Mouse (Mus musculus) layer of hippocampus, postnatal 36 days (tissue): ENCODE results near the gene Mrpl28. TPM values are rescaled to one million over a fixed set of nuclear protein-coding genes. Genes with fewer than 3 reads are reported as not detected.
A peak's percentile ranks its signal among the peaks of the same experiment; 100 is the strongest.
"Not testable (repeated sequence)": the region's sequence is repeated elsewhere in the genome, so short reads cannot be mapped to it uniquely, and the experiment has no call there.

Experiments
- DNase-seq, 2 experiments: peaks; one replicate each; pipeline ENCODE4 v3.0.0; 2022
- total RNA-seq, 2 experiments: library from RNA; stranded (reverse); gene quantifications; 2 replicates each; pipeline ENCODE4 v1.2.3; 2021

Gene Mrpl28
- 10 to 100 TPM; 64.5 to 66.3 TPM for total RNA-seq

- DNase-seq: peak; percentile 83 to 84
These were observed at the start of gene Mrpl28 for GRCm38 (mm10) chr17:26123267-26123684. Gene Mrpl28 (plus strand): TSS chr17:26123500.

DNA sequence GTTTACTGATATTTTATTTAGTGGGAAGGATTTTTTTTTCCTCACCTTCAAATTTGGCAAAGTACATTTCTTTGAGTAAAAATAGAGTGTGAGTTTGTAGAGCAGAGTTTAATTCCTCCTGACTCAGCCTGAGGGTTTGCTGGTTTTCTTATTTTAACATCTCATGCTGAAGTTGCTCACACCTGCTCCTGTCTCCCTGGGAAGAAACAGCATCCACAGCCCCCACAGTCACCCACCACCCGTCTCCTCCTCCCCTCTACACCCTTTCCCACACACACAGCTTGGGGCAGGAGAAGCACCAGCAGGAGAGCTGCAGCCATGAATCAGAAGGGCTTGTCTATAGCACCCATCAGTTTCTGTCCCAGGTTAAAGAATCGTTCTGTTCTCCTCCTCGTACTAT is 48.1 kb upstream of the Mrpl28 start:
- DNase-seq: no peak

DNA sequence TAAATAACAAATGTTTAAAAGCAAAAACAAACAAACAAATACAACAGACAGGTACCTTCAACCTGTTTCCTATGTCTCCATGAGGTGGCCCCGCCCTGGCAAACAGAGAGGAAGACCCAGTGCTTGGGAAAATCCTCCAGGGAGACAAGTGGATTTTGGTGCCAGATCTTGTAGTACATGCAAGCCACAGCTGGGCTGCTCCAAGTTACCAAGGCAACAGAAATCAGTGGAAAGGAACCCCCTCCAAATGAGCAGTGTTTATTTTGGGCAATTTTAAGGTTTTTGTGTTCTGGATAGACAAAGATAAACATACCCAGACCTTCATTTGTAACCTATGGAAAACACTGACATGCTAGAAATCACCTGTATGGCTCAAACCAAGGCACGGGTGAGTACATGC is 44.4 kb upstream of the Mrpl28 start:
- DNase-seq: no peak

DNA sequence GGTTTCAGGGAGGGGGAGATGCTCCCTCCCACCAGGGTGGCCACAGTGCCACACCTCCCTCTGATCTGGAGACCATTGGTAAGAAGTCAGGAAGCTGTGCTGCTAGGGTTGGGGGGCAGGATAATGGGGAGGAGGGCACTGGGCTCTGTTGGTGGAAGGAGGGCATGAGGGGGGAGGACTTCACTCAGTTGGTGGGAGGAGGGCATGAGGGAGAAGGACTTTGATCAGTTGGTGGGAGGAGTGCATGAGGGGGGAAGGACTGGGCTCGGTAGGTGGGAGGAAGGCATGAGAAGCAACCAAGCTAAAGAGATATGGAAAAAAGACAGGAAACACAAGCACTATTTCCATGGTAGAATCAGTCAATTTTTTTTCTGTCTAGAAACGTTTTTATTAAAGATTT is 42.4 kb upstream of the Mrpl28 start:
- no peak for DNase-seq

- DNase-seq: no peak
These were observed 36.2 kb upstream of the Mrpl28 start for GRCm38 (mm10) chr17:26087059-26087564.

DNA sequence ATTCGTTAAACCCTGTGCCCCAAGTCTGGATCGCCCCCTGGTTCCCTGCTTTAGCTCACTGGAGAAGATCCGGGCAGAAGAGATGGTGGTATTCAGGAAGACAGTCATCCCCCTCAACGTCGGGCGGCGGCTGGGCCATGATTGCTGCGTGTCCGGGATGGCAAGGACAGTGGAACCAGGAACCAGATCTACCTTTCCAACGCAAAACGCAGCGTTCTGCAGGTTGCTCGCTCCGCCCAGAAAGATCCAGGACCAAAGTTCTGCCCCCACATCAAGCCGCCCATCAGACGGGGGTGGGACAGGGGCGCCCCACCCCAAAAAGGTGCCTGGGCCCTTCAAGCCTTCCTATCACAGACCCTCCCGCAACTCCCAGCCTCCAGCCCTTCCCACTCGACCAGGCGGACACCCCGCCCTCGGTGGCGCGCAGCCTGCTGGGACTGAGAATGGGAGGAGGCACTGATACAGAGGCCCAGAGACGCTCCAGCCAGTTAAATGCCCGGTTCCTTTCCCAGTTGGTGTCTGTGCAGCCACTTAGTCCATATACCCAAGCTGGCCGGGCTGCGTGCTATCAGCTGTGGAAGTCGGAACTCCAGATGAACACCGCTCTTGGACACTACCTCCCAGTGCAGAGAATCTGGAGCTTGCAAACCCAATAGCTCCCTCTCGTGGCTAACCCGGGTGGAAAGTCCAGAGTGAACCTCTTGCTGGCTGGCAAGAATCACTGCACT is 33.2 kb upstream of the Mrpl28 start, which contains the start of gene Decr2:
Gene Decr2 (minus strand): TSS at position 433 of the 728 bp plus-strand sequence.
- peak; percentile 88 to 89 for DNase-seq

DNA sequence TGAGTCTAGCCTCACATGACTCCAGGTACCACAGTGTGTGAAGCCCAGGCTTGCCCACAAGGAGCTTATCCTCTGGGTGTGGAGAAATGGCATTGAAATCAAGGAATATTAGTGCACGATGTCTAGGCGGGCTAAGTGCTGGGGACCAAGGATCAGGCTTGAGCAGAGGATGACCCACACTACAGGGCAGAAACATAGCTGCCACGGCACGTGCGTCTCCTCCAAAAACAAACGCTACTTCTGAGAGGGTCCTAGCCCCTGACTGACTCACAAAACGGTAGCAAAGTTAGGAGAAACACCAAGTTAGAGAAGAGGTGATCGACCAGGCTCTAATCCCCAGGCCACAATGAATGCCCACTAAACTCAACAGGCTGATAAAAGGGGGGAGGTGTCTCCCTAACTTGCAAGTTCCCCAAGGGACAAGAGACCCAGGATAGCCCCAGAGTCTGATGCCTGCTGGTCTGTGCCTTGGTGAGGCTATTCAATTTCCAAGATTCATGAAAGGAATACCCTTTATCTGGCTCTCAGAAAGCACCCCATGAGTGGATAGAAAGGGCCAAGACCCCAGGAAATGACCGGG is 28.7 kb upstream of the Mrpl28 start:
- DNase-seq: no peak

DNA sequence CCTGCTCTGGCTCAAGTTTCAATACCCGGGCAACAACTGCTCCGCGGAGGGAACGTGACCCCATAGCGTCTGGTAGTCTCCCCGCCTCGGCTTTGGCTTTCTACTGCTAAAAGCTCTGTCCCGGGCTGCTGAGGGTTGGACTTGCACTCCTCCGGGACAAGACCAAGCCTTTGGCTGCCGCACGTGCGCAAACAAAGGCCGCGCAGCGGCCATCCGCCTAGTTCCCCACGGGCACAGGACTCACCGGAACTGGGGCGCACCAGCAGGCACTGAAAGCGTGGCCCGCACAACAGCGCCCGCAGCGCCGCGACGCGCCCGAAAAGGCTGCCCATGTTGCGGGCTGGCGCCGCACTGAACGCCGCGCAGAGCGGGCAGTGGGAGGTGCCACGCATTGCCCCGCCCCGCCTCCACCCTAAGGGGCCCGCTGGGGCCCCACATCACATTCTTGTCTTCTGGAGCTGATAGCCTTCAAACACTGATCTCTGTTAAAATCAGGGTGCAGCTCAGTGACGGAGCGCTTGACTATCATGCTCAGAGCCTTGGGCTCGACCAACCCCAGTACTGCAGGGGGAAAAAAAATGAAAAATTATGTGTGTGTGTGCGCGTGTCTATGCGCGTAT is 28.1 kb upstream of the Mrpl28 start, which contains the start of gene Nme4:
Gene Nme4 (minus strand): TSS at position 482 of the 620 bp plus-strand sequence.
- peak; percentile 65 to 68 for DNase-seq

DNA sequence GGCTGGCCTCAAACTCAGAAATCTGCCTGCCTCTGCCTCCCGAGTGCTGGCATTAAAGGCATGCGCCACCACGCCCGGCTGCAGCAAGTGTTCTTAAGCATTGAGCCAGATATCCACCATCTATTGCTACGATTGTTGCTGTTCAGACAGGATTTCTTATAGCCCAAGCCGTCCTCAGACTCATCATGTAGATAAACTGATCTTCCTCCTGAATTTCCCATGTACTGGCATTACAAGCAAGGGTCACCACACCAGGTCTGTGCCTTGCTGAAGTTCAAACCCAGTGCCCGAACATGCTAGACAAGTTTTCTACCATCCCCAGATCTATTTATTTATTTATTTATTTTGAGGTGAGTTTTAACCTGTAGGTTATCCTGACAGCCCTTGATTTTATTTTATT is 24.8 kb upstream of the Mrpl28 start:
- DNase-seq: no peak

- DNase-seq: not testable (repeated sequence)
These were observed 24.0 kb upstream of the Mrpl28 start for GRCm38 (mm10) chr17:26099316-26099715.

GRCm38 (mm10) chr17:26100166-26100565 is 23.1 kb upstream of the Mrpl28 start:
- DNase-seq: no peak

DNA sequence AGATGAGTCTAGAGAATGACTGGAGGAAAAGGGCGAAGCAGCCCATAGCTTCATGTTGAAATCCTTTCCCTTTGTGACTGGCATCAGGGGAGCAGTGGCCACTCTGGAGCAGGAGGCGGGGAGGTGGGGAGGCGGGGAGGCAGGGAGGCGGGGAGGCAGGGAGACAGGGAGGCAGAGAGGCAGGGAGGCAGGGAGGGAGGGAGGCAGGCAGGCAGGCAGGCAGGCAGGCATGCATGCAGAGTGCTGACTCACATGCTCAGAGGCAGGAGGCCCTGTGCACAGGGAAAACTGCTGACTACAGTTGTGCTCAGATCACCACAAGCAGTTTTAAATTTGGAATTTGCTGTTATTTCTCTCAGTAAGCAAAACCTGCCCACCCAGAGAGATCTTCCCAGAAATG is 21.8 kb upstream of the Mrpl28 start:
- DNase-seq: no peak

DNA sequence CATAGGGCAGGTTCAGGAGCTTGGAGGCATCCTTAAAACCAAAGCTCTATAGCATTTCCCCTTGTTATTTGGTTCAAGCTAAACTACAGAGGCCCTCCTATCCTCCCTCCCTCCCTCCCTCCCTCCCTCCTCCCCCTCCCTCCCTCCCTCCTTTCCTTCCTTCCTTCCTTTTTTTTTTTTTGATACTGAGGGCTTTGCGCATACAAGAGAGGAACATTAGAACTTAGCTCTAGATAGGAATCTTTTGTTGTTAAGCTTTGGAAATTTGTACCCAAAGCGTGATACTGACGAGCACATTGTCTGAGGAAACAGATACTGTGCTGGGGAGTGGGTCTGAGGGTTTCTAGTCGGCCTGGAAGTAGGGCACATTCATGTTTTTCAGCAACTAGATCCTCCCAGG is 17.7 kb upstream of the Mrpl28 start:
- DNase-seq: no peak

DNA sequence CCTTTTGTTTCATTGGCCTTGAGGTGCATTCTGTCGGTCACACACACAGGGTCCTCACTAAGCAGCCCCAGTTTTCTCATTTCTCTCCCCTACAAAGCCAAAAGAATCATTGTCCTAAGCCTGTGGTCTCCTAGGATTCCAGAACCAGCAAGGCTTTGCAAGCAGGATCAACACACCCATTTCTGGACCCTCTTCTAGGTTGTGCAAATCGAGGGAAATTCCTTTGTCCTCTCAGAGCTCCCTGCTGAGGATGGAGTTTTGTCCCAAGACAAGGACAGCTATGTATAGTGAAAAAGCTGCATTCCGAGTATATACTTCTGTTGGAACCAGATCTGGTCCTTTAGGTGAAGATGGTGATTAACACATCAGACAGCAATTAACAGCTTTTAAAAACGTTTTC is 13.1 kb upstream of the Mrpl28 start:
- DNase-seq: no peak

- DNase-seq: no peak
These were observed 12.3 kb upstream of the Mrpl28 start for GRCm38 (mm10) chr17:26111024-26111423.

GRCm38 (mm10) chr17:26111722-26112121 is 11.6 kb upstream of the Mrpl28 start:
- DNase-seq: no peak

DNA sequence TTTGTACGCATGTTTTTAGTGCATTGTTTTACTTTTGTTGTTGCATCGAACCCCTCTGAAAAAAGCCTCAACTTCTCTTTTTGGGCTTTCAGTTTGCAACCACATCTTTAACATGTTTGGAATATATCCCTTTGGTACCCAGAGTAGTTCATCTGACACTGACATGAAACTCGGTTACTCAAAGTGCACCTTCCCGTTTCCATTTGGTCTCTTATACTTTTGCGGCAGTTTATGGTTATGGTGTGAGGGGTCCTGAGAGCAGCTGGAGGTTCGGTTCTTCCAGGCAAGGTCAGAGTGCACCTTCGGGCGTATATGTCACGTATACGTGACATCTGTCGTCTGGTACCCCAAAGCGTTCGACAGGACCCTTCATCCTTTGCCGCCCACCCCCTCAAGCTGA is 10.5 kb upstream of the Mrpl28 start:
- DNase-seq: no peak

DNA sequence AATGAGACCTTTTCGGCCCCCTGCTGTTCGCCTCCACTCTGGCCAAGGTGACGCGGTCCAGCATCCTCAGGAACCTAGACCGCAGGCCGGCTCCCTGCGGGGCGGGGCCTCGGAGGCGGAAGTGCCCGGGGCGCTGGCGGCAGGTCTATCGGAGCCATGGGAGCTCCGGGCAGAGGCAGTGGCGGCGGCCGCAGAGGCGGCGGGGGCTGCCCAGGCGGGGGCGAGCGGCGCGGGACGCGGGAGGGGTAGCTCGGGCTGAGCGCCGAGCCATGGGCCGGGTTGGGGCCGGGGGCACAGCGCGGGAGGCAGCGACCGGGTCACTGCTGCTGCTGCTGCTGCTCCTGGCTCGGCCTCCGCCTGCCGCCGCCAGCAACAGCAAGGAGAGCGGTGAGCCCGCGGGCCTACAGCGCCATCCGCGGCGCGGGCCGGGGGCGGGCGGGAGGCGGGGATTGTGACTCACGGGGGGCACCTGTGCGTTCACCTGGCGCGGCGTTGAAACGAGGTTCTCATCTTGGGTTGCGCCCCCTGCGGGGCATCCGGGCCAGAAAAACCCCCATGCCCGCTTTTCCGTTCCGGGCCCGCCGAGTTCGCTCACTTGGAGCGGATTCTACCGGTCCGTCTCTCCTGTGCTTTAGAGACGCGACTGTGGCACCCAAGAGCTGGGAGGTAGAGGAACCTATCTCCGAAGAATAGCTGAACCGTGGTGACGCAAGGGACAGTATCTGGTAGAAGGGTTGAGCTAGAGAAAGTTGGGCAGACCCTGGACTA is 9.9 kb upstream of the Mrpl28 start, which contains the start of gene Tmem8:
Gene Tmem8 (plus strand): TSS at position 119 of the 768 bp plus-strand sequence.
- DNase-seq: peak; percentile 61 to 67

- no peak for DNase-seq
These were observed 9.2 kb upstream of the Mrpl28 start for GRCm38 (mm10) chr17:26114061-26114460.

DNA sequence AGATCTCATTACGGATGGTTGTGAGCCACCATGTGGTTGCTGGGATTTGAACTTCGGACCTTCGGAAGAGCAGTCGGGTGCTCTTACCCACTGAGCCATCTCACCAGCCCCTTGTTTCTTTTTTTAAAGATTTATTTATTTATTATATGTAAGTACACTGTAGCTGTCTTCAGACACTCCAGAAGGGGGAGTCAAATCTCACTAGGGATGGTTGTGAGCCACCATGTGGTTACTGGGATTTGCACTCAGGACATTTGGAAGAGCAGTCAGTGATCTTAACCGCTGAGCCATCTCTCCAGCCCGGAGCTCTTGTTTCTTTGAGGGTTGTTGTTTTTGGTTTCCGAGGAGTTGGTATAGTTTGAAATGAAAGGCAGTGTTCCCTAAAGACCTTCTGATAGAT is 8.8 kb upstream of the Mrpl28 start:
- not testable (repeated sequence) for DNase-seq

DNA sequence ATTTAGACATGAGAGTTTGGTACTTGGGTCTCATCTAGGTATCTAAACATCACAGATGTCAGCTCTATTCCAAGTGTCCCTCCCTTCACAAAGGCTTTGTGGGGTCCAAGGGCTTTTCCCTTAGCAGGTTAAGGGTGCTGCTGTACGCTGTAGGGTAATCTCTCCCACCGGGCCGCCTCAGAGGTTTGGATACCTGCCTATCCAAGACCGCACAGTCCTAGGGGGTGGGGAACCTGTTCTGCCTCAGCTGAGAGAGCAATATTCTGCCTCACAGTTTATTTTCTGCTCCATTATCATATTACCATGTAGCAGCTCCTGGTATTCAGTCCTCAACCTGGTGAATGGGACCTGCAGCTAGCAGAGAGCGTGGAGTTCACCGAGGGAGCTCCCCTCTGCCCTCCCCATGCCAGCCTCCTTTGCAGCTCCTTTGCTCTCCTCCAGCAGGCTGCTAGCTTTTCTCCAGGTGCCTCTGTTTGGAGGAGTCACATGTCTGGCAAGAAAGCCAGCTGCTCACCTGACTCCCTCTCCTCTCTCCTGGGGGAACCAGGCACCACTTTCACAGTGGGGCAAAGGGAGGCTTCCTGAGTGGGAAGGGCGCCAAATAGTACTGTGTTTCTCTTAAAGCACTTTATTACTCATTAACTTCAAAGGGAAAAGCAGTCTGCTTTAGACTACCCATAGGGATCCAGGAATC is 7.9 kb upstream of the Mrpl28 start:
- DNase-seq: no peak

DNA sequence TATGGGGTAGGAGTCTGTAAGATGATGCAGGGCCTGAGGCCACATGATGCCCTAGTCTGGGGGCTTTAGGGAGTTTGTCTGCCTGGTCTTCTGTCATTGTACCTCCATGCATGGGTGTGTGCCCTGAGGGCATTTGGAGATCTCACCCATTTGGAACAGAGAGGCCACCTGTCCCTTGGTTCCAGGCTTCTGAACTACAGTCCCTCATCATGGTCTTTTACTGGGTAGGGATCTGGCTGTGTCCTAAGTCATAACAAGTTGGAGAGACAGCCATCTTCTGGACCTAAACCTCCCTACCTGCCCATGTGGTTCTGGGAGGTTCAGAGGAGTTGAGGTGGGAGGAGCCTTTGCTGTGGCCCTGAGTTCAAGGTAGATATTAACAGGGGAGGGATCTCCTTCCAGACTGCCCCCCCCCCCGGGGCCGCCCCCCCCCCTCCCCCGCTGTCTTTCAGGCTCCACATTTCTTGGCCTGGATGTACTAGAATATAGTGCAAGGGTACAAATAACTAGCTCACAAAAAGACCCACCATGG is 7.3 kb upstream of the Mrpl28 start:
- no peak for DNase-seq
